Mouse (Mus musculus) erythroblast, embryonic 14.5 days (primary cell): Measurements from ENCODE around the gene A030005K14Rik.

Experiments used
- GATA1 ChIP-seq: IDR thresholded peaks from 2 replicates; pipeline ENCODE4 v1.6.1; 2012; ENCODE audit warnings: low read length, inconsistent platforms, mixed read lengths
- TAL1 ChIP-seq: IDR thresholded peaks from 3 replicates; pipeline ENCODE4 v1.6.1; 2012; ENCODE audit warnings: low read length, inconsistent platforms, mixed read lengths

DNA sequence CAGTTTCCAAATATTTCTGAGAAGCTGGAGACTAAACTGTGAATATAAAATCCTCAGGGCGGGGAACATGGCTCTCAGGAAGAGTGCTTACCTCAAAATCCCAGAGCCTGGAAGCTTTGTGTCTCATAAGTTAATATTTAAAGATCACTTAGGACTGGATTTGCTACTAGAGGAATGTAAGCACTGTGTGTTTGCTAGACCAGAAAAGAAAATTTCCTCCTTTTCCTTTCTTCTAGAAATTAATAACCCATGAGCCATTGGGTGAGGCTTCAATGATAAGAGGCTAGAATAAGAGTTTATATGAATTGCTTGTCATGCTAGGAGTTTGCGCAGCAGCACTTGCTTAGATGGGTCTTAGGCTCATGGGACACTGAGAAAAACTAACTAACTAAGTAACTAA is 25.6 kb upstream of the A030005K14Rik start:
- TF ChIP-seq GATA1 (no peak), TAL1 (no peak)
